8 mouse cellular contexts compared by ENCODE assay signal in the genomic region with DNA sequence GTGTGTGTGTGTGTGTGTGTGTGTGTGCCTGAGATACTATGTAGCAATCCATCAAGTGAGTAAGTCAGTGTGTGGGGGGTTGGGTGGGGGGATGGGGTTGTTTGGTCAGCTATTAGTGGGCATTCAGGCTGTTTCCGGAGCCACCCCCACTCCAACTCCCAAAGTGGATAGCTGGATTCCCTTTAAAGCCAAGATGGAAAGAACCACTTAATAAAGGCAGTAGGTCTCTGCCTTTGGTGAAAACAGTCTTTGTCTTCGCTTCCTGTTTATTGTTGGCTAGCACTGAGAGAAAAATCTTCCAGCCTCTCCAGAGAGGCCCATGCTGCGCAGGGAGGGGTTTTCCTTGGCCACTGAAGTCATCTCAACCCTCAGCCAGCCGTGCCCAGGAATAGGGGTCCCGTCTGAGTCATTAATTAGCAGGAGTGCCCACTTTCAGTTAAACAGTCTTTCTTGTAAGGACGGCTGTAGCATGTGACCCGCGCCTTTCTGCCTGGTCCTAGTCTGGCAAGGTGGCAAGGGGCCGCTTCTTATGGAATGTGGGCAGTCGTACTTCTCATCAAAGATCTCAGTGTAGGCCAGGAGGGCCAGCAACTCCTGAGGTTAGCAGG. TPM values are rescaled to one million over a fixed set of nuclear protein-coding genes. Genes with fewer than 3 reads are reported as not detected.
DNase-seq lines count a peak whose midpoint lies in the region; ATAC-seq lines count a peak whose summit lies in the region.

No protein-coding gene starts in this region.

- H3K27ac ChIP-seq in forebrain, embryonic 12.5 days: no peak overlapping the region
- H3K27ac ChIP-seq in kidney, embryonic 15.5 days: peak overlapping the region; percentile 91

- H3K9ac ChIP-seq in forebrain, embryonic 12.5 days: no peak overlapping the region
- H3K9ac ChIP-seq in kidney, embryonic 15.5 days: no peak overlapping the region

- no peaks in the 10 kb centered on the region for H3K9me3 ChIP-seq in forebrain, embryonic 12.5 days
- no peaks in the 10 kb centered on the region for H3K9me3 ChIP-seq in kidney, embryonic 15.5 days (replicated peaks)

- H3K27me3 ChIP-seq in forebrain, embryonic 12.5 days: no peaks in the 10 kb centered on the region
- H3K27me3 ChIP-seq in kidney, embryonic 15.5 days: no peaks in the 10 kb centered on the region

- H3K36me3 ChIP-seq in forebrain, embryonic 12.5 days (replicated peaks): peaks cover 7% of the 10 kb centered on the region; the same call in 1 of the 2 replicates
- no peaks in the 10 kb centered on the region for H3K36me3 ChIP-seq in kidney, embryonic 15.5 days

- peak; percentile 27; the same call in 1 of the 2 replicates for ATAC-seq in forebrain, embryonic 12.5 days (ENCODE audit: low FRiP score)
- ATAC-seq in kidney, embryonic 15.5 days (replicated peaks; ENCODE audit: low FRiP score): peak; percentile 59
- 0 out of 2 replicates have a peak, but pooled peaks have one; percentile 11 for ATAC-seq in megakaryocyte, adult 5-6 weeks (ENCODE audit: poor library complexity, severe bottlenecking)

- WGBS in forebrain, embryonic 12.5 days: 40% methylated on average over 10 of the region's 10 CpGs
- WGBS in kidney, embryonic 15.5 days: 28% methylated on average over 10 of the region's 10 CpGs

- DNase-seq in gastrocnemius, postnatal 25 days: peak; percentile 26
- DNase-seq in gastrocnemius, postnatal 10 days: no peak
- no peak for DNase-seq in ovary, postnatal 14 days (ENCODE audit: low spot score)
- DNase-seq in adipocyte (ENCODE audit: low spot score): no peak
- DNase-seq in layer of hippocampus, adult 18-20 months (ENCODE audit: low spot score in 2 of 2): no peak

- no peak overlapping the region for H3K4me3 ChIP-seq in forebrain, embryonic 12.5 days (replicated peaks)
- no peak overlapping the region for H3K4me3 ChIP-seq in kidney, embryonic 15.5 days (replicated peaks)

- H3K4me2 ChIP-seq in forebrain, embryonic 12.5 days: no peak overlapping the region
- H3K4me2 ChIP-seq in kidney, embryonic 15.5 days: peak overlapping the region; percentile 26

- H3K4me1 ChIP-seq in forebrain, embryonic 12.5 days: peaks cover 38% of the 10 kb centered on the region
- H3K4me1 ChIP-seq in kidney, embryonic 15.5 days: peaks cover 69% of the 10 kb centered on the region

RNA-seq across cellular contexts. Expression of a gene that starts 38.1 kb away (rescaled TPM):
- 10 to 100 TPM; 39.5 to 39.6 TPM for total RNA-seq in gastrocnemius, postnatal 25 days (2021)
- 10 to 100 TPM; 64.8 to 76.4 TPM for total RNA-seq in gastrocnemius, postnatal 10 days (2021)
- 34.6 and 36.3 TPM in 2 replicates for polyA plus RNA-seq in forebrain, embryonic 12.5 days (2016; fragmentation: Nextera tagmentation; extraction: Ambion mirVana)
- polyA plus RNA-seq in kidney, embryonic 15.5 days (2015; fragmentation: Nextera tagmentation; extraction: Ambion mirVana): 54.0 and 54.5 TPM in 2 replicates
- total RNA-seq in megakaryocyte, adult 5-6 weeks (2015): 32.6 and 39.0 TPM in 2 replicates
- total RNA-seq in megakaryocyte, adult 5-6 weeks (2017): 46.7 and 47.2 TPM in 2 replicates
- total RNA-seq in layer of hippocampus, adult 18-20 months (2021): 10 to 100 TPM; 20.6 to 27.4 TPM
